In genomic region chr13:36463669-36464068, GRCm38 (mm10) we compare ENCODE assay signal across 25 mouse cellular contexts.
"Had no signal": no experiment of that assay in that cellular context is flagged by ENCODE, and none has a peak within 500 bp of the region (broad histone marks: within the 10 kb centered on the region; RNA-seq: fewer than 3 reads in every experiment).

No protein-coding gene starts in this region.

- H3K27me3 ChIP-seq: heart, embryonic 12.5 days; hindbrain, embryonic 12.5 days; intestine, embryonic 15.5 days; kidney, embryonic 15.5 days; limb, embryonic 13.5 days; limb, embryonic 15.5 days; liver, embryonic 12.5 days had no signal

- H3K36me3 ChIP-seq: heart, embryonic 12.5 days; hindbrain, embryonic 10.5 days; hindbrain, embryonic 12.5 days; intestine, embryonic 15.5 days; kidney, embryonic 15.5 days; limb, embryonic 13.5 days; limb, embryonic 15.5 days; liver, embryonic 12.5 days had no signal

- H3K4me1 ChIP-seq: hindbrain, embryonic 10.5 days; hindbrain, embryonic 12.5 days; intestine, embryonic 15.5 days; limb, embryonic 13.5 days; limb, embryonic 15.5 days; liver, embryonic 12.5 days had no signal

- H3K9ac ChIP-seq: heart, embryonic 12.5 days; hindbrain, embryonic 12.5 days; hindbrain, embryonic 14.5 days; intestine, embryonic 15.5 days; kidney, embryonic 15.5 days; limb, embryonic 13.5 days; limb, embryonic 15.5 days; liver, embryonic 12.5 days; liver, embryonic 14.5 days had no signal

- H3K4me2 ChIP-seq: heart, embryonic 12.5 days; hindbrain, embryonic 12.5 days; hindbrain, embryonic 14.5 days; intestine, embryonic 15.5 days; kidney, embryonic 15.5 days; limb, embryonic 13.5 days; limb, embryonic 15.5 days; liver, embryonic 12.5 days had no signal

- H3K27ac ChIP-seq: hindbrain, embryonic 10.5 days; hindbrain, embryonic 12.5 days; hindbrain, embryonic 14.5 days; intestine, embryonic 15.5 days; kidney, embryonic 15.5 days; kidney, postnatal 0 days; limb, embryonic 13.5 days; limb, embryonic 15.5 days; liver, embryonic 12.5 days; liver, embryonic 14.5 days had no signal

- H3K9me3 ChIP-seq: heart, embryonic 12.5 days; hindbrain, embryonic 10.5 days; hindbrain, embryonic 12.5 days; intestine, embryonic 15.5 days; kidney, embryonic 15.5 days; limb, embryonic 13.5 days; limb, embryonic 15.5 days; liver, embryonic 12.5 days had no signal

- H3K4me3 ChIP-seq: heart, embryonic 12.5 days; hindbrain, embryonic 10.5 days; hindbrain, embryonic 12.5 days; intestine, embryonic 15.5 days; kidney, embryonic 15.5 days; limb, embryonic 13.5 days; limb, embryonic 15.5 days; liver, embryonic 12.5 days had no signal

- DNase-seq: gastrocnemius, postnatal 14 days; heart, postnatal 10 days; heart, postnatal 4 days; kidney, adult 18-20 months; kidney, adult 8-10 months; kidney, postnatal 14 days; kidney, postnatal 36 days; layer of hippocampus, adult 9-11 months; layer of hippocampus, postnatal 36 days; left cerebral cortex, postnatal 4 days; lung, adult 18-20 months had no signal

- ATAC-seq: hindbrain, embryonic 16.5 days; inflammation-experienced regulatory T-cells, adult 6 months; intestine, embryonic 15.5 days; intestine, postnatal 0 days; liver, embryonic 12.5 days had no signal
